Mouse (Mus musculus): ENCODE data around the gene 9630041A04Rik. TPM values are rescaled to one million over a fixed set of nuclear protein-coding genes. Genes with fewer than 3 reads are reported as not detected.

Gene 9630041A04Rik
- polyA plus RNA-seq, 1 experiment from 2014 or later, result 0.33 TPM

GRCm38 (mm10) chr9:101976884-101977465 is 115.3 kb downstream of the 9630041A04Rik start:
- 91% methylated on average over 4 of the region's 4 CpGs for WGBS
- DNase-seq (ENCODE audit: low spot score), result no peak
- Histone ChIP-seq H3K4me1 (replicated peaks) (no peaks in the 10 kb centered on the region), H3K4me3 (no peak overlapping the region), H3K9me3 (no peaks in the 10 kb centered on the region), H3K27me3 (ENCODE audit: insufficient read depth, poor library complexity, severe bottlenecking) (no peaks in the 10 kb centered on the region), H3K36me3 (no peaks in the 10 kb centered on the region), H3K27ac (no peak overlapping the region)

DNA sequence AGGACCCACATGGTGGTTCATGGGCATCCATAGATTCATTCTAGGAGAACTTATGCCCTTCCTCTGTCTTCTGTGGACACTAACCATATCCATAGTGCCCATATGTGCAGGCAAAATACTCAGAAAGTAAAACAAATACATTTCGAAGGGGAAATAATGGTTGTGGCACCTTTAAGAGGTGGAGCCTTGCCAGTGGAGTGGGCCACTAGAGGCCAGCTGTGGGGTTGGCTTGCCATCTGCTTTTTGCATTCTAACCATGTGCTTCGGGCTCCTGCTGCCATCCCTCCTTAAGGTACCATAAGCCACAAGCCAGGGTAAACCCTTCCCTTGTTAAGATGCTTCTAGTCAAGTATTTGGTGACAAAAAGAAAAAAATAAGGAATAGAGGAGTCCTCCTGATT is 119.5 kb downstream of the 9630041A04Rik start:
- Histone ChIP-seq H3K9me3 (no peaks in the 10 kb centered on the region), H3K4me1 (replicated peaks) (no peaks in the 10 kb centered on the region), H3K27me3 (ENCODE audit: insufficient read depth, poor library complexity, severe bottlenecking) (no peaks in the 10 kb centered on the region), H3K4me3 (no peak overlapping the region), H3K36me3 (no peaks in the 10 kb centered on the region), H3K27ac (no peak overlapping the region)
- WGBS, result 84% methylated on average over 2 of the region's 2 CpGs
- no peak for DNase-seq (ENCODE audit: low spot score)

- Histone ChIP-seq H3K27ac (no peak overlapping the region), H3K4me3 (no peak overlapping the region), H3K36me3 (no peaks in the 10 kb centered on the region), H3K4me1 (replicated peaks) (no peaks in the 10 kb centered on the region), H3K27me3 (ENCODE audit: insufficient read depth, poor library complexity, severe bottlenecking) (no peaks in the 10 kb centered on the region), H3K9me3 (no peaks in the 10 kb centered on the region)
- DNase-seq (ENCODE audit: low spot score), result no peak
- 91% methylated on average over 7 of the region's 7 CpGs for WGBS
Observed at GRCm38 (mm10) chr9:101982378-101982777, 120.7 kb downstream of the 9630041A04Rik start.

GRCm38 (mm10) chr9:101986910-101987309 is 125.3 kb downstream of the 9630041A04Rik start:
- Histone ChIP-seq H3K4me3 (no peak overlapping the region), H3K27ac (no peak overlapping the region), H3K4me1 (replicated peaks) (no peaks in the 10 kb centered on the region), H3K9me3 (no peaks in the 10 kb centered on the region), H3K27me3 (ENCODE audit: insufficient read depth, poor library complexity, severe bottlenecking) (no peaks in the 10 kb centered on the region), H3K36me3 (0 out of 2 replicates have a peak, but pooled peaks cover 3% of the 10 kb centered on the region)
- 87% methylated on average over 2 of the region's 2 CpGs for WGBS
- no peak for DNase-seq (ENCODE audit: low spot score)

DNA sequence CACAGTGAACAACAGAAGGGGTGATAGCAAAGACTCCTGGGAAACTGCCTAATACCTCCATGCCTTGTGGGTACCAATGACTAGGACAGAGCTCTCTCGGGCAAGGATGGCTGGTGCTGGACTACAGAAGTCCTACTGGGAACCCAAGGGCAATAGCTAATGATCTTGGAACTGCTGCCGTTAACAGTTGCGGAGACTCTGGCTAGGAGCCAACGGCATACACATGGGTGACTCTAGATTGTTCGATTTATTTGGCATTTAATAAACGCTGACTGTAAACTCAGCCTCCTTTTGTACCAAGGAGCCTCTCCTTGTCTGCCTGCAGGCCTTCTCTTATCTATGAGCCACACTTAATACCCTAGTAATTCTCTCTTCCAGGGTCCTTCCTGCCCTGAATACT is 128.4 kb downstream of the 9630041A04Rik start:
- Histone ChIP-seq H3K27ac (no peak overlapping the region), H3K9me3 (no peaks in the 10 kb centered on the region), H3K4me1 (replicated peaks) (no peaks in the 10 kb centered on the region), H3K27me3 (ENCODE audit: insufficient read depth, poor library complexity, severe bottlenecking) (no peaks in the 10 kb centered on the region), H3K4me3 (no peak overlapping the region), H3K36me3 (0 out of 2 replicates have a peak, but pooled peaks cover 3% of the 10 kb centered on the region)
- 95% methylated on average over 6 of the region's 6 CpGs for WGBS
- DNase-seq (ENCODE audit: low spot score), result no peak

GRCm38 (mm10) chr9:101990836-101991235 is 129.2 kb downstream of the 9630041A04Rik start:
- no peak overlapping the region for H3K27ac ChIP-seq
- no peaks in the 10 kb centered on the region for H3K4me1 ChIP-seq (replicated peaks)
- DNase-seq (ENCODE audit: low spot score), result no peak
- no peaks in the 10 kb centered on the region for H3K27me3 ChIP-seq (ENCODE audit: insufficient read depth, poor library complexity, severe bottlenecking)
- no peaks in the 10 kb centered on the region for H3K9me3 ChIP-seq
- 0 out of 2 replicates have a peak, but pooled peaks cover 3% of the 10 kb centered on the region for H3K36me3 ChIP-seq
- H3K4me3 ChIP-seq, result no peak overlapping the region
- WGBS, result 87% methylated on average over 12 of the region's 12 CpGs

Data from hindbrain, embryonic 10.5 days (tissue).